Mouse (Mus musculus) bone marrow, adult 2 months (tissue): ENCODE results near the gene Cacnb2. TPM values are rescaled to one million over a fixed set of nuclear protein-coding genes. Genes with fewer than 3 reads are reported as not detected.

Experiments
- H3K27ac ChIP-seq: fragments of 200-500 bp; 2 replicates; pipeline ENCODE4 v1.5.1; 2012; ENCODE audit warnings: low read depth, mild to moderate bottlenecking, control low read depth, inconsistent platforms, low read length; ENCODE audit not compliant: control insufficient read depth, poor library complexity, insufficient read depth
- H3K4me1 ChIP-seq: fragments of 200-500 bp; 2 replicates; pipeline ENCODE4 v1.6.1; 2011; ENCODE audit warnings: low read length; ENCODE audit not compliant: control insufficient read depth, insufficient read depth
- H3K4me3 ChIP-seq: fragments of 200-500 bp; replicated peaks from 2 replicates; pipeline ENCODE3; 2011; ENCODE audit warnings: mild to moderate bottlenecking, low read depth, low read length, control low read depth; ENCODE audit not compliant: control insufficient read depth
- CTCF ChIP-seq: fragments of 200-500 bp; IDR thresholded peaks from 2 replicates; pipeline ENCODE4 v1.5.1; 2011; ENCODE audit warnings: low read length, control low read depth; ENCODE audit not compliant: control insufficient read depth, insufficient read depth
- POLR2A ChIP-seq: fragments of 200-500 bp; IDR thresholded peaks from 2 replicates; pipeline ENCODE4 v1.6.1; 2011; ENCODE audit warnings: low read depth, mild to moderate bottlenecking, control low read depth, low read length, borderline replicate concordance; ENCODE audit not compliant: control insufficient read depth
- WGBS: fragments of 180-500 bp; shearing (Covaris S2); methylation state at CpG from one replicate; pipeline ENCODE4 v1.1.7; 2018; 5-methylcytosine and 5-hydroxymethylcytosine counted together
- polyA plus RNA-seq: library from polyadenylated mRNA; stranded (reverse); fragments of >200 nt; gene quantifications from 2 replicates; pipeline ENCODE4 v1.2.4, GENCODE M21; 2011; ENCODE audit warnings: low replicate concordance; ENCODE audit not compliant: missing spikeins, insufficient read depth, insufficient read length

The Cacnb2 gene
- polyA plus RNA-seq, 1 experiment: 0.65 TPM

DNA sequence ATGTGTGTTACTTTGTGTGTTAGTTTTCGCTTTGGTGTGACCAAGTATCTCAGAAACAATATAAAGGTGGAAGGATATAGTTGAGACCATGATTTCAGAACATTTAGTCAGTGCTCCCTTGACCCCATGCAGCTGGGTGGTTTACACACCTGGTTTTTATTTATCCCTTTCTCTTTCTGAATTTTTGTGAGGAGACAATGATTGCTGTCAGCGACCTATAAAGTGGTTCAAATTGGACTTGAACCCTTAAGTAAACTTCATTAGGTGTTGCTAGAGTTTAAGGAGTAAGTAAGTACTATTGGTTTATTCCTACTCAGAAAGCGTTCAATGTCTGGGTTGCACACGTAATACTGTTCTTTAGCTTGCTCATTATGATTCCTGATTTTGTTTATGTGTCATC, 36.4 kb downstream of the Cacnb2 start:
- 79% methylated on average over 4 of the region's 4 CpGs for WGBS
- H3K4me1 ChIP-seq: no peaks in the 10 kb centered on the region; the same call in 1 of the 2 replicates
- TF ChIP-seq POLR2A (no peak), CTCF (no peak)

DNA sequence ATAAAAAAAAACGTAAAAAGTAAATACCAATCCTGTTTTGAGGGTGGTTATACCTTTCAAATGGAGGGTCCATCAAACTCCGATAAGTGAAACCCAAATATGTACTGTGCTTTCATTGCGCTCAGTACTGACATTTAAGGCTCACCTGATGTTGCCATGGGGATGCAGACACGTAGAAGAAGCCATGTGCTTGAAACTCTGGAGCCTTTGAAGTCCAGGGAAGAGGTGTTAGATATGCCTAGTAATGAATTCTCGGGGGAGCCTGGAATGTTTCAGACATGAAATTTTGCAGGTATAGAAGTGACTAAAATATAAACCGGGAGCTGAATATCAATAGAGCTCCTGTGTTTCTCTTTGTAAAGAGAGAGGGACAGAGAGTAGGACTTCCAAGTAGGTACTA, 37.0 kb downstream of the Cacnb2 start:
- 80% methylated on average over 6 of the region's 6 CpGs for WGBS
- no peaks in the 10 kb centered on the region for H3K4me1 ChIP-seq

More for the DNA sequence above, 36.4 kb downstream of the Cacnb2 start:
- Histone ChIP-seq H3K27ac (no peak overlapping the region), H3K4me3 (no peak overlapping the region)

DNA sequence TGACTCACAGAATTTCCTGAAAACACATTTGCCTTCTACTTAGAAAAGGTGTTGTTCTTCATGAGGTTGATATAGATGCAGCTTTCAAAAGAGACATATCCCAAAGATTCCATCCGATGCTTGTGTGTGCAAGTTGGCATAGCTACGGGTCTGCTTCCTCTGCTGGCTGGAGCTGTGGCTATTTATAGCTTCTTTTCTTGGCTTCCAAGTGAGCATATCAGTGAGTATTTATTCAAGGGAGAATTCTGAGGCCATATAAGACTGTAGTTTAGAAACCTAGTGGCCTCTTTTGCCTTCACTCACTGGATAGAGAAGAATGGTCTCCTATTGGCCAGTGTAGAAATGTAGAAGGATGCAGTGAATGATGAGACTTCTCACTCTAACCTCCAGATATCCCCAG, 38.2 kb downstream of the Cacnb2 start:
- Histone ChIP-seq H3K27ac (no peak overlapping the region), H3K4me3 (no peak overlapping the region), H3K4me1 (no peaks in the 10 kb centered on the region)
- TF ChIP-seq POLR2A: no peak
- no peak for TF ChIP-seq CTCF
- 43% methylated on average over 2 of the region's 2 CpGs for WGBS

More for the DNA sequence above, 37.0 kb downstream of the Cacnb2 start:
- no peak overlapping the region for H3K4me3 ChIP-seq
- H3K27ac ChIP-seq: no peak overlapping the region
- TF ChIP-seq POLR2A (no peak), CTCF (no peak)

DNA sequence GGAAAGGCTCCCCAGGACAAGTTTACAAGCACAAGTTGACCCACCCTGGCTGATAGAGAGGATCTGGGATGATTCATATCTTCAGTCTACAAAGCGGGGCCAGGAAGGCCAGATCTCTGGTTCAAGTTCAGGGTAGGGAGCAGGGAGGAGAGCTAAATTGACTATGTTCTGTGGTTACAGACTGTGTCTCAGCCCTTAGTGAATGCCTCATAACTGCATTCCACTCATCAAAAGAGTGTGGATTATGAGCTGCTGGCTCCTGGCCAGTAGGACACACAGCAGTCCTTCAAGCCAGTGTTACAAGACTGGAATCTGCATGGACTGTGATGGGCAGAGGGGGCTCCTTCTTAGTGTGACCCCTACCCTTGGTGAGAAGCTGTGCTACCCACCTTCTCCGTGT, 48.4 kb downstream of the Cacnb2 start:
- Histone ChIP-seq H3K4me1 (no peaks in the 10 kb centered on the region), H3K4me3 (no peak overlapping the region), H3K27ac (no peak overlapping the region)
- WGBS: 77% methylated on average over 2 of the region's 2 CpGs
- TF ChIP-seq POLR2A: no peak
- no peak for TF ChIP-seq CTCF

DNA sequence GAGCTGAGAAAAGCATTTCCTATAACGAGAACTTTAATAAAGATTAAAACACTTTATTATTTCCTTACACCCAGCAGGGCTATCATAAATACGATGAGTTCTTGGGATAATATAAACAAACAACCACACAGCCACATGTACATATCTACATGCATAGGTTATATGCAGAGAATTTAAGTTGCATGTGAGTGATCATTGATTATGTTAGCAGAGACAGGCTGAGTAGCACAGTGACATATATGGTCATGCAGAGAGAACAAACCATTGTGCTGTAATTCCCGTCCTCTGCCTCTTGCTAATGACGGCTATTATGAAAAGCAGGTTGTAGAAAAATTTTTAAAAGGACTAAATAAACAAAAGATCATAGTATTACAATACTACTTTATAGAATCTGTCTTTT, 53.8 kb downstream of the Cacnb2 start:
- WGBS: 84% methylated on average over 4 of the region's 4 CpGs
- H3K4me1 ChIP-seq: no peaks in the 10 kb centered on the region

DNA sequence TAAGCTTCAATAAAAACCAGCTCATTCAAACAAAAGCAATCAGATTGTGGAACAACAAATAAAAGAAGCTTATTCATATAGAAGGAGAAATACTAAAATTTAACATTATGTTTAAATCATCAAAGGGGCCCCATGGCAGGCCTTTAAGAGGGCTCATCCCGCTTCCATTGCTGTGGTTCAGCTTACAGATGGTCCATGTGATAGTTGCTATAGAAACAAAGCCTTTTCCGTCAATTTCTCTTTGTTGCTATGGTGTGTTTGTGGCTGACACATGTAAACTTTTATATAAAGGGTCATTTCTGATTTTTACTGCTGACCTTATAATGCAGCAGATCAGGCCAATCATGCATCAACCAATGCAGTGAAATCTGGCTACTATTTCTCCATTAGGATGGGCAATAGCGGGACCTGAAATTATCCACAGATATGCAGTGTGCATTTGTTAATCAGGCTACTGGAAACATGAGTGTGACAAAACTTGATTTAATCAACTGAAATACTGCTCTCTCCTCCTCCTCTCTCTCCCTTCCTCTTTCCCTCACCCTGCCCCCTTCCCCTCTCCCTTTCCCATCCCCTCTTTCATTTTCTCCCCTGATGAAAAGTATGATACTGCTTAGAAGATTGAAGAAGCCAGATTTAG, 54.4 kb downstream of the Cacnb2 start:
- Histone ChIP-seq H3K27ac (no peak overlapping the region), H3K4me3 (no peak overlapping the region), H3K4me1 (no peaks in the 10 kb centered on the region)
- TF ChIP-seq CTCF (no peak), POLR2A (no peak)
- 71% methylated on average over 3 of the region's 3 CpGs for whole genome bisulfite sequencing

More for the DNA sequence above, 53.8 kb downstream of the Cacnb2 start:
- no peak overlapping the region for H3K27ac ChIP-seq
- TF ChIP-seq POLR2A (no peak), CTCF (no peak)
- no peak overlapping the region for H3K4me3 ChIP-seq

DNA sequence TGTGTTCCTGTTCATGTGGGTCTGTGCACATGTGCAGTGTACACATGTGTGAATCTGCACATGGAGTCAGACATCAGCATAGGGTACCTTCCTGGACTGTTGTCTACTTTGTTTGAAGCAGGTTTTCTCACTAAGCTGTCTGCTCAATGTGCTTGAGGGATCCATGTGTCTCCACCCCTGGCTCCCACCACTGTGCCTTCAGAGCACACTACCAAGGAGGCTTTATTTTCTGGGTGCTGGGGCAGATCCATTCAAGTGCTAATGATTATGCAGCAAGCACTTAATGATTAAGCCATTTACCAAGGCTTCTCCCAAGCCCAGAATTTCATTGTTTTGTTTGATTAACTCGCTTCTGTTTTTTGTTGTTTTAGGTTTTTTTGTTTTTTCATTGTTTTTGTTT, 62.3 kb downstream of the Cacnb2 start:
- no peak overlapping the region for H3K27ac ChIP-seq
- H3K4me1 ChIP-seq: no peaks in the 10 kb centered on the region; the same call in 1 of the 2 replicates
- WGBS: 71% methylated on average over 1 of the region's 1 CpGs
- TF ChIP-seq CTCF (no peak), POLR2A (no peak)
- H3K4me3 ChIP-seq: no peak overlapping the region

DNA sequence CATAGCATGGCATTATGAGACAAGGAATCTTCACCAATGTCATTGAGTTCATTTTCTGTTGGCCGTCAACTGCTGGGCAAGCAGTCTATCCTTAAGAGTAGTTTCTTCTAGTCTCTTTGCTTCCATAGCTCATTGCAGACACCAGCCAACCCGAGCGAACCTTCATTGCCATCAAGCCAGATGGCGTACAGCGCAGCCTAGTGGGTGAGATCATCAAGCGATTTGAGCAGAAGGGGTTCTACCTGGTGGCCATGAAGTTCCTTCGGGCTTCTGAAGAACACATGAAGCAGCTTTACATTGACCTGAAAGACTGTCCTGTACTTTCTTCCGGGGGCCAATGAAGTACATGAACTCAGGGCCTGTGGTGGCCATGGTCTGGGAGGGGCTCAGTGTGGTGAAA, 69.2 kb downstream of the Cacnb2 start:
- no peak overlapping the region for H3K4me3 ChIP-seq
- no peaks in the 10 kb centered on the region for H3K4me1 ChIP-seq
- 81% methylated on average over 8 of the region's 8 CpGs for WGBS
- no peak for TF ChIP-seq POLR2A
- 0 out of 2 replicates have a peak, but pooled peaks have one; percentile 5 for TF ChIP-seq CTCF
- H3K27ac ChIP-seq: no peak overlapping the region

DNA sequence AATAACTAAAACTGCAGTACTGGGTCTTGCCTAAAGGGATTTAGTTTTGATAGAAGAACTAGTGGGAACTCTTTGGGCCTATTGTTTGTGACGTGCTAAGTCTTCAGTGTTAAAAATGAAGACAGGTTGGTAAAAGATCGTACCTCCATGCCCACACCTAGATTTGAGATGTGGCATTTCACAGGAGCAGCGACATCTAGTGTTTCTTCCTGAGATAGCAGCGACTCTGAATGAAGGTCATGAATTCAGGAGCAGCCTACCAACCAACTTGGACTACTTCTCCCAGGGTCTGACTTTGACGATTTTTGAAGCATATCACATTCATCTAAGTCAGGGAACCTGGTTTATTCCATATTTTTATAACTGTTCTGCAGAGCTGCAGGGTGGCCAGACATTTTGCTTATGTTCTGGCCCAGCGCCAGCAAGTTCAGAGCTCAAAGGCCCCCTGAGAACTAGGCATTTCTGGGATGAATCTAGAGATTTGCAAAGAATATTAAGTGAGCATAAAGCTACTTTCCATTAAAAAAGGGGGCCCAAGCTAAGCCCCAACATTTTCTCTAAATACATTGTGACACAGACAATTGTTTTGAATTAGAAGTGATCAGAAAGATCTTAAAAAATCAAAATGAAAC, 74.1 kb downstream of the Cacnb2 start:
- H3K27ac ChIP-seq: no peak overlapping the region
- H3K4me3 ChIP-seq: no peak overlapping the region
- WGBS: 16% methylated on average over 6 of the region's 6 CpGs
- TF ChIP-seq CTCF (peak; percentile 22; the same call in 1 of the 2 replicates), POLR2A (no peak)
- no peaks in the 10 kb centered on the region for H3K4me1 ChIP-seq

DNA sequence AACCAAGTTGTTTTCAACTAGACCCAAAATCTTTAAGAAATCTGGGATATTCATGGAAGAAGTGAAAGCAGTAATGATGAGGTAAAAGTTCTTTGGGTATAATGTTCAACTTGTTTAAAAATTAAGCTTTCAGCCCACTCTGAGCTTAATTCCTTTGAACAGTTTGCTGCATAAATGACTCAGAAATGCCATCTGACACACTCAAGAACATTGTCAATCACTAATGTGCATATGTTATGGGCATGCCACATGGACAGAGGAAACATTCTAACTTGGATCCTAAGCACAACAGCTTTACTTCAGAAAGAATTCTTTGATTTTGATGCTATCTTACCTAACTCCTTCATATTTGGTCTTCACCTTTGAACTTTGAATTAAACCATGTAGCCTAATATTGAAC, 81.3 kb downstream of the Cacnb2 start:
- Histone ChIP-seq H3K27ac (no peak overlapping the region), H3K4me3 (no peak overlapping the region), H3K4me1 (no peaks in the 10 kb centered on the region)
- TF ChIP-seq POLR2A (no peak), CTCF (no peak)
